Mouse (Mus musculus): ENCODE results near the gene Ppfibp1. TPM values are rescaled to one million over a fixed set of nuclear protein-coding genes. Genes with fewer than 3 reads are reported as not detected.

Ppfibp1 gene
- polyA plus RNA-seq, 1 experiment from 2014 or later, result 17.8 TPM

GRCm38 (mm10) chr6:146972009-146972408, 83.7 kb downstream of the Ppfibp1 start:
- WGBS, result 25% methylated on average over 6 of the region's 6 CpGs
- H3K4me2 ChIP-seq (ENCODE audit: low read length), result no peak overlapping the region
- no peak for ATAC-seq
- no peak overlapping the region for H3K9ac ChIP-seq (replicated peaks; ENCODE audit: low read depth, low read length)
- H3K9me3 ChIP-seq (ENCODE audit: control insufficient read depth, low read length), result no peaks in the 10 kb centered on the region
- no peak overlapping the region for H3K27ac ChIP-seq (ENCODE audit: low read length)
- H3K4me1 ChIP-seq (replicated peaks; ENCODE audit: control insufficient read depth, insufficient read depth, low read length), result no peaks in the 10 kb centered on the region
- H3K4me3 ChIP-seq (replicated peaks; ENCODE audit: low read length), result no peak overlapping the region
- no peaks in the 10 kb centered on the region for H3K36me3 ChIP-seq (ENCODE audit: control insufficient read depth, insufficient read depth)
- no peaks in the 10 kb centered on the region for H3K27me3 ChIP-seq (replicated peaks; ENCODE audit: control insufficient read depth, insufficient read depth, low read length)

GRCm38 (mm10) chr6:146972740-146973139, 84.5 kb downstream of the Ppfibp1 start:
- WGBS, result 62% methylated on average over 1 of the region's 1 CpGs
- no peaks in the 10 kb centered on the region for H3K36me3 ChIP-seq (ENCODE audit: control insufficient read depth, insufficient read depth)
- no peaks in the 10 kb centered on the region for H3K27me3 ChIP-seq (replicated peaks; ENCODE audit: control insufficient read depth, insufficient read depth, low read length)
- H3K4me3 ChIP-seq (replicated peaks; ENCODE audit: low read length), result no peak overlapping the region
- no peak overlapping the region for H3K27ac ChIP-seq (ENCODE audit: low read length)
- no peak for ATAC-seq
- H3K4me1 ChIP-seq (replicated peaks; ENCODE audit: control insufficient read depth, insufficient read depth, low read length), result no peaks in the 10 kb centered on the region
- H3K4me2 ChIP-seq (ENCODE audit: low read length), result no peak overlapping the region
- H3K9ac ChIP-seq (replicated peaks; ENCODE audit: low read depth, low read length), result no peak overlapping the region
- no peaks in the 10 kb centered on the region for H3K9me3 ChIP-seq (ENCODE audit: control insufficient read depth, low read length)

GRCm38 (mm10) chr6:146973406-146973805, 85.1 kb downstream of the Ppfibp1 start:
- WGBS, result 67% methylated on average over 2 of the region's 2 CpGs
- ATAC-seq, result no peak
- H3K9me3 ChIP-seq (ENCODE audit: control insufficient read depth, low read length), result no peaks in the 10 kb centered on the region

DNA sequence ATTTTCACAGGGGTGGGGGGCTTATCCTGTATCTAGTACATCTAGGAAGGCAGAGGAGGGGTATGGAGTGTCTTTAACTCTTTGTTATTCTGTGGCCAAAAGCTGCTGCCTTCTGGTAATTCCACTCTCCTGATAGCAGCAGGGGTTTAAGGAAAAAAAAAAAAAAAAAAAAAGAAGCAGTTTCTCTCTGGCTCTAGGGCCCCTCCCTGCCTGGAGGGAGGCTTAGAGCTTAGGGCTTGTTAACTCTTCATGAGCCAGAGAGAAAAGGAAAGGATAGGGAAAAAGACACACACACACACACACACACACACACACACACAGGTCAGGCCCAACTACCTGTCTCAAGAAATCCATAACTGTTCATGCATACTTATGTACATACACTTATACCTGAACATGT, 85.5 kb downstream of the Ppfibp1 start:
- Histone ChIP-seq H3K4me3 (replicated peaks; ENCODE audit: low read length) (no peak overlapping the region), H3K9ac (replicated peaks; ENCODE audit: low read depth, low read length) (no peak overlapping the region), H3K27ac (ENCODE audit: low read length) (no peak overlapping the region), H3K4me1 (replicated peaks; ENCODE audit: control insufficient read depth, insufficient read depth, low read length) (no peaks in the 10 kb centered on the region), H3K4me2 (ENCODE audit: low read length) (no peak overlapping the region), H3K36me3 (ENCODE audit: control insufficient read depth, insufficient read depth) (no peaks in the 10 kb centered on the region), H3K9me3 (ENCODE audit: control insufficient read depth, low read length) (no peaks in the 10 kb centered on the region), H3K27me3 (replicated peaks; ENCODE audit: control insufficient read depth, insufficient read depth, low read length) (no peaks in the 10 kb centered on the region)
- ATAC-seq, result no peak

More at GRCm38 (mm10) chr6:146973406-146973805, 85.1 kb downstream of the Ppfibp1 start:
- H3K4me1 ChIP-seq (replicated peaks; ENCODE audit: control insufficient read depth, insufficient read depth, low read length), result no peaks in the 10 kb centered on the region
- no peak overlapping the region for H3K9ac ChIP-seq (replicated peaks; ENCODE audit: low read depth, low read length)
- no peak overlapping the region for H3K4me3 ChIP-seq (replicated peaks; ENCODE audit: low read length)
- H3K4me2 ChIP-seq (ENCODE audit: low read length), result no peak overlapping the region
- no peaks in the 10 kb centered on the region for H3K27me3 ChIP-seq (replicated peaks; ENCODE audit: control insufficient read depth, insufficient read depth, low read length)
- H3K36me3 ChIP-seq (ENCODE audit: control insufficient read depth, insufficient read depth), result no peaks in the 10 kb centered on the region
- H3K27ac ChIP-seq (ENCODE audit: low read length), result no peak overlapping the region

- H3K27ac ChIP-seq (ENCODE audit: low read length), result no peak overlapping the region
- no peaks in the 10 kb centered on the region for H3K36me3 ChIP-seq (ENCODE audit: control insufficient read depth, insufficient read depth)
- H3K4me2 ChIP-seq (ENCODE audit: low read length), result no peak overlapping the region
- no peak for ATAC-seq
- H3K4me3 ChIP-seq (replicated peaks; ENCODE audit: low read length), result no peak overlapping the region
- H3K9me3 ChIP-seq (ENCODE audit: control insufficient read depth, low read length), result no peaks in the 10 kb centered on the region
- no peaks in the 10 kb centered on the region for H3K27me3 ChIP-seq (replicated peaks; ENCODE audit: control insufficient read depth, insufficient read depth, low read length)
- WGBS, result 88% methylated on average over 8 of the region's 8 CpGs
- no peak overlapping the region for H3K9ac ChIP-seq (replicated peaks; ENCODE audit: low read depth, low read length)
- H3K4me1 ChIP-seq (replicated peaks; ENCODE audit: control insufficient read depth, insufficient read depth, low read length), result peaks cover 5% of the 10 kb centered on the region
Measured at GRCm38 (mm10) chr6:146976446-146976845, 88.2 kb downstream of the Ppfibp1 start.

GRCm38 (mm10) chr6:146978691-146979114, 90.4 kb downstream of the Ppfibp1 start:
- no peak overlapping the region for H3K9ac ChIP-seq (replicated peaks; ENCODE audit: low read depth, low read length)
- no peak for ATAC-seq
- no peaks in the 10 kb centered on the region for H3K36me3 ChIP-seq (ENCODE audit: control insufficient read depth, insufficient read depth)
- H3K4me1 ChIP-seq (replicated peaks; ENCODE audit: control insufficient read depth, insufficient read depth, low read length), result peaks cover 8% of the 10 kb centered on the region
- no peaks in the 10 kb centered on the region for H3K27me3 ChIP-seq (replicated peaks; ENCODE audit: control insufficient read depth, insufficient read depth, low read length)
- no peak overlapping the region for H3K27ac ChIP-seq (ENCODE audit: low read length)
- no peak overlapping the region for H3K4me3 ChIP-seq (replicated peaks; ENCODE audit: low read length)
- no peaks in the 10 kb centered on the region for H3K9me3 ChIP-seq (ENCODE audit: control insufficient read depth, low read length)
- no peak overlapping the region for H3K4me2 ChIP-seq (ENCODE audit: low read length)
- 69% methylated on average over 5 of the region's 5 CpGs for WGBS

DNA sequence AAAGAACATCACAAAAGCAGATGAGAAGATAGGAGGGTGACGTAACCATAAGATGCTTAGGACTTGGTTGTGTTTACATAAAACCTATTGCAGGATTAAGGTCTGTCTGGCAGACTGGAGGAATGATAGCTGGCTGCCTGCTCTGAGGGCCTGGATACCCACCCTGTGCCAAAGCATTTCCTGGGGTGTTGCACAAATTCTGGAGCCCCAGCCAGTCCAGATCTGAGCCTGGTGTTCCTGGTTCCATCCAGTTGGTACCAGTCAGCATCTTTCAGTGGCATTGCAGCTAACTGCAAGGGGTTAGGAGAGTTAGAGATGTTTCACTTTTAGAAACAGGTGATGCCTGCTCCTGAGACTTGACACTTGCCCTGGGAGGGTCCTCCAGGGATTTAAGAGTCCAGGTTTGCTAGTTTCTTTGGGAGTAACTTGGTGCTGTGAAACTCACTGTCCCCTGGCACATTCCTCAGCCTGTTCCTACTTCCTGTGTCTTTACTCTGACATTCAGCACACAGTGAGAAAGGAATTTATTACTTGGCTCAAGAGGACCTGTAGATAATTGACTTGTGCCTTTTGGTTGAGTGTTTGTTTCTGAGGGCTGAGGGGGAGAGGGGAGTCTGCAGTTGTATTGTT, 90.9 kb downstream of the Ppfibp1 start:
- Histone ChIP-seq H3K9me3 (ENCODE audit: control insufficient read depth, low read length) (no peaks in the 10 kb centered on the region), H3K4me2 (ENCODE audit: low read length) (no peak overlapping the region), H3K4me1 (replicated peaks; ENCODE audit: control insufficient read depth, insufficient read depth, low read length) (peaks cover 8% of the 10 kb centered on the region), H3K4me3 (replicated peaks; ENCODE audit: low read length) (no peak overlapping the region), H3K36me3 (ENCODE audit: control insufficient read depth, insufficient read depth) (no peaks in the 10 kb centered on the region), H3K27me3 (replicated peaks; ENCODE audit: control insufficient read depth, insufficient read depth, low read length) (no peaks in the 10 kb centered on the region), H3K9ac (replicated peaks; ENCODE audit: low read depth, low read length) (no peak overlapping the region), H3K27ac (ENCODE audit: low read length) (no peak overlapping the region)
- no peak for ATAC-seq
- WGBS, result 89% methylated on average over 1 of the region's 1 CpGs

DNA sequence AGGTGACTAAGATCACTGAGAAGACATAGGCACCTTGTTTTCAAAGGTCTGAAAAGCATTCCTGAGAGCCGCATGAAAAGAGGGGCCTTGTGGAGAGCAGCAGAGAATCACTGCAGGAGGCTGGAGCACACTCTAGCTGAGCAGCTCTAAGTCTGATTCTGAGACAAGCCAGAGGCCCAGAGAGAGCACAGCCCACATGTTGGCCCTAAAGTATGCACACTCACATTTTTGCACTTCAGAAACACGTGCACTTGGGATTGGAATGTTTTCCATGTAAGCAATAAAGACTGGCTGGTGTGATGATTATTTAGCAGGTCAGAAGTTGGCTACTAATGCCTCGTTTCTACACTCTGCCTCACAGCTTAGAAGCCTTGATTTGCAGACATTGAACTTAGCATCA, 91.7 kb downstream of the Ppfibp1 start:
- WGBS, result 39% methylated on average over 3 of the region's 3 CpGs
- no peak overlapping the region for H3K9ac ChIP-seq (replicated peaks; ENCODE audit: low read depth, low read length)
- H3K36me3 ChIP-seq (ENCODE audit: control insufficient read depth, insufficient read depth), result no peaks in the 10 kb centered on the region
- ATAC-seq, result no peak
- H3K4me2 ChIP-seq (ENCODE audit: low read length), result no peak overlapping the region
- no peaks in the 10 kb centered on the region for H3K27me3 ChIP-seq (replicated peaks; ENCODE audit: control insufficient read depth, insufficient read depth, low read length)
- H3K27ac ChIP-seq (ENCODE audit: low read length), result no peak overlapping the region
- no peaks in the 10 kb centered on the region for H3K9me3 ChIP-seq (ENCODE audit: control insufficient read depth, low read length)
- no peak overlapping the region for H3K4me3 ChIP-seq (replicated peaks; ENCODE audit: low read length)
- peaks cover 8% of the 10 kb centered on the region for H3K4me1 ChIP-seq (replicated peaks; ENCODE audit: control insufficient read depth, insufficient read depth, low read length)

DNA sequence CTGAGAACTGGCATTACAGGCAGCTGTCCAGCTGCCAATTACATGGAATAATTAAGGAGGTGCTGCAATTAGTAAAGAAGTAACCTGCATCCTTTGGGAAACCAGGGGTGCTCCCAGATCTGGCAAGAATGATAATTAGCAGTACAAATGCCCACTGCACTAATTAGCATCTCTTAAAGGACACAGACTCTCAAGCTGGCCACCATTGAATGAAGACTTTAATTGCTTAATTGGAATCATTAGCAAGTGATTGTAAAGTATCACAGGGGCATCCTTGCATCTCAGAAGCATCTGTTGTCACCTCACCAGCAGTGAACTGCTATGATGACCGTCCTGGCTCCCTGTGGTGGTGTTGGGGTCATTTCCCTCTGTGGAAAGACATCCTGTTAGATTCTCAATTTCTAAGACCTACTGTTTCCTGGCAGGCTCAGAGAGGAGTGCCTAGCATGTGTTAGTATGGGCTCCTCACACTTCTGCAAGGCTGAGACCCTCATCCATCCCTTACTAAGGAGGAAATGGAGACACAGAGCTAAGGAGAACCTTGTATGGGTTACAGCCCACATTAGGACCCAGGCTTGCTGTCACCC, 93.1 kb downstream of the Ppfibp1 start:
- ATAC-seq, result peak; percentile 80
- no peak overlapping the region for H3K27ac ChIP-seq (ENCODE audit: low read length)
- 7% methylated on average over 1 of the region's 1 CpGs for WGBS
- H3K4me3 ChIP-seq (replicated peaks; ENCODE audit: low read length), result no peak overlapping the region
- H3K4me1 ChIP-seq (replicated peaks; ENCODE audit: control insufficient read depth, insufficient read depth, low read length), result peaks cover 8% of the 10 kb centered on the region
- no peak overlapping the region for H3K4me2 ChIP-seq (ENCODE audit: low read length)
- H3K9me3 ChIP-seq (ENCODE audit: control insufficient read depth, low read length), result no peaks in the 10 kb centered on the region
- H3K36me3 ChIP-seq (ENCODE audit: control insufficient read depth, insufficient read depth), result no peaks in the 10 kb centered on the region
- H3K27me3 ChIP-seq (replicated peaks; ENCODE audit: control insufficient read depth, insufficient read depth, low read length), result no peaks in the 10 kb centered on the region
- H3K9ac ChIP-seq (replicated peaks; ENCODE audit: low read depth, low read length), result no peak overlapping the region

Data from forebrain, embryonic 16.5 days (tissue).